Mouse (Mus musculus): ENCODE measurements around the gene Nab2. TPM values are rescaled to one million over a fixed set of nuclear protein-coding genes. Genes with fewer than 3 reads are reported as not detected.

Nab2 gene
- polyA plus RNA-seq, 1 experiment: 30.6 TPM

DNA sequence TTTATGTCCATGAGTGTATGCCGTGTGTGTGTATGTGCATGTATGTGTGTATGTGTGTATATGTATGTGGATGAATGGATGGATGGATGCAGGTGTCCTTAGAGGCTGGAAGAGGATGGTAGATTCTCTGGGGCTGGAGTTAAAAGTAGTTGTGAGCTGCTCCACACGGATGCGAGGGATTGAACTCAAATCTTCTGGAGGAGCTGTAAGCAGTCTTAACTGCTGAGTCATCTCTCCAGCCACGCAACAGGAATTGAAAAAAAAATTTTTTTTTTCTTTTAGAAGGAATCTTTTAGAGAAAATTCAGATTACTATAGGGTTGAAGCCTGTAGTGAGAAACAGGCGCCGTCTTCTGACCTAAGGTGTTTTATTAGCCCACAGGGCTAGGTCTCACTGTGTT is 14.5 kb upstream of the Nab2 start:
- no peaks in the 10 kb centered on the region for H3K4me1 ChIP-seq (ENCODE audit: control insufficient read depth, insufficient read depth, insufficient read length)
- 88% methylated on average over 6 of the region's 6 CpGs for WGBS
- TF ChIP-seq CTCF (IDR thresholded peaks at IDR 0.05; ENCODE audit: extremely low read depth, insufficient read depth, insufficient read length, insufficient replicate concordance) (no peak), POLR2A (IDR thresholded peaks at IDR 0.05; ENCODE audit: low read depth, low read length) (no peak)
- H3K27me3 ChIP-seq (ENCODE audit: control insufficient read depth, insufficient read depth, low read length): no peaks in the 10 kb centered on the region
- DNase-seq (ENCODE audit: low read depth in 1 of 2, low spot score in 2 of 2): no peak
- no peak overlapping the region for H3K27ac ChIP-seq (ENCODE audit: insufficient read depth, low read length)
- H3K4me3 ChIP-seq (ENCODE audit: extremely low read depth, insufficient read depth, insufficient read length): no peak overlapping the region
- no peaks in the 10 kb centered on the region for H3K36me3 ChIP-seq (ENCODE audit: control insufficient read depth, insufficient read depth, low read length)

DNA sequence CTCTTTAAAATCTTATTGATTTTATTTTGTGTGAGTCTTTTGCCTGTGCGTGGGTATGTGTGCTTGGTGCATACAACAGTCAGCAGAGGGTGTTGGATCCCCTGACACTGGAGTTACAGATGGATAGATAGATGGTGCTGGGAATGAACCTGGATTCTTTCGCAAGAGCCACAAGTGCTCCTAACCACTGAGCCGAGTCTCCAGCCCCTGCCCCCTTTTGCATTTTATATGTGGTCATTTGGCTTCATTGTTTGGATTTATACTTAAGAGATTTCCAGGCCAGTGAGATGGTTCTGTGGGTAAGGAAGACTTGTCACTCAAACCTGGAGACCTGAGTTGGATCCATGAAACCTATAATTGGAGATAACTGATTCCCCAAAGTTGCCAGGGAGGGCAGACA is 11.5 kb upstream of the Nab2 start:
- Histone ChIP-seq H3K4me1 (ENCODE audit: control insufficient read depth, insufficient read depth, insufficient read length) (peaks cover 4% of the 10 kb centered on the region), H3K36me3 (ENCODE audit: control insufficient read depth, insufficient read depth, low read length) (no peaks in the 10 kb centered on the region), H3K27me3 (ENCODE audit: control insufficient read depth, insufficient read depth, low read length) (no peaks in the 10 kb centered on the region), H3K4me3 (ENCODE audit: extremely low read depth, insufficient read depth, insufficient read length) (no peak overlapping the region), H3K27ac (ENCODE audit: insufficient read depth, low read length) (no peak overlapping the region)
- TF ChIP-seq CTCF (IDR thresholded peaks at IDR 0.05; ENCODE audit: extremely low read depth, insufficient read depth, insufficient read length, insufficient replicate concordance): no peak
- TF ChIP-seq POLR2A (IDR thresholded peaks at IDR 0.05; ENCODE audit: low read depth, low read length): no peak
- DNase-seq (ENCODE audit: low read depth in 1 of 2, low spot score in 2 of 2): no peak
- WGBS: 93% methylated on average over 3 of the region's 3 CpGs

DNA sequence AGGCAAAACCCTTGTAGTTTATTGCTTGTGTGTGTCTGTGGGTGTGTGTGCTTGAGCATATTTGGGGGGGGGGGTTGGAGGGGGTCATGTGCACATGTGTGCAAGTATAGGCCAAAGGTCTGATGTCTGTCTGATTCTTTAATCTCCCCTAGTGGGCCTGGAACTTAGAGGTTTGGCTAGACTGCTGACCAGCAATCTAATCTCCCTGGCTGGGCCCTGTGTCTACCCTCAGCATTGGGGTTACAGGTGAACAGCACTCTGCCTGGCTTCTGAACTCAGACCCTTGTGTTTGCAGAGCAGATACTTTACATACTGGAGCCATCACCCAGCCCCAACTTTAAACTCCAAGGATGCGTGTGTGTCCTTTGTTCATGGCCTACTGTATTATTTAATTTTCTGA is 10.8 kb upstream of the Nab2 start:
- TF ChIP-seq CTCF (IDR thresholded peaks at IDR 0.05; ENCODE audit: extremely low read depth, insufficient read depth, insufficient read length, insufficient replicate concordance): no peak
- TF ChIP-seq POLR2A (IDR thresholded peaks at IDR 0.05; ENCODE audit: low read depth, low read length): no peak
- 94% methylated on average over 1 of the region's 1 CpGs for WGBS
- DNase-seq (ENCODE audit: low read depth in 1 of 2, low spot score in 2 of 2): no peak
- Histone ChIP-seq H3K27ac (ENCODE audit: insufficient read depth, low read length) (no peak overlapping the region), H3K4me3 (ENCODE audit: extremely low read depth, insufficient read depth, insufficient read length) (no peak overlapping the region), H3K4me1 (ENCODE audit: control insufficient read depth, insufficient read depth, insufficient read length) (peaks cover 4% of the 10 kb centered on the region), H3K27me3 (ENCODE audit: control insufficient read depth, insufficient read depth, low read length) (no peaks in the 10 kb centered on the region), H3K36me3 (ENCODE audit: control insufficient read depth, insufficient read depth, low read length) (no peaks in the 10 kb centered on the region)

DNA sequence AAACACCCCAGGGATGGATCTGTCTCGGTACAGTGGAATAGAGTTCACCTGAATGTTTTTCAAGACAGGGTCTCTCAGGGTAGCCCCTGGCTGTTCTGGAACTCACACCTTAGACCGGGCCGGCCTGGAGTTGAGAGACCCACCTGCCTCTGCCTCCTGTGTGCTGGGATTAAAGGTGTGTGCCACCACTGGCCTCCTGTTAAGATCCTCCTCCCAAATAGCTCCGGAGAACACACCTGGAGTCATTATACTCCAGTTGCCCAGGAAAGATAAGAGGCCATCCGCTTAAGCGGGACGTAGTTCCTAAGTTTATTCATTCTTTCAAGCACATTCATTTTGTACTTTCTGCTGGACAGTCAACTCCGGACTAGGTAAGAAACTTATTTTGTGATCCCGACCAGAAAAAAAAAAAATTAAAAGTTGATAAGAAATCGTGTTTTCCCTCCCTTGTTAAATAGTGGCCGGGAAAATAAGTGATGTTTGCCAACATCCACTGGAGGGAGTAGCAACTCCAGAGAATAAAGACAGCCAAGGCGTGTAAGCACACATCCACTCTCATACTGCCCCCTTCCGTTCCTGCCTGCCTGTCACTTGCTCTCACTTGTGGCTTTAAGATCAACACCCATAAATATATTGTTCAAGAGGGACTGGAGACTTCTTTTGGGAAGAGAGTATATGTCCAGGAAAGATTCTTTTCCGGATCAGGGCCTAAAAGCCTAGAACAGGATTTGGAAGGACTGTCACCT is 9.4 kb upstream of the Nab2 start:
- Histone ChIP-seq H3K27me3 (ENCODE audit: control insufficient read depth, insufficient read depth, low read length) (no peaks in the 10 kb centered on the region), H3K4me3 (ENCODE audit: extremely low read depth, insufficient read depth, insufficient read length) (peak overlapping the region; percentile 83), H3K4me1 (ENCODE audit: control insufficient read depth, insufficient read depth, insufficient read length) (peaks cover 4% of the 10 kb centered on the region), H3K27ac (ENCODE audit: insufficient read depth, low read length) (no peak overlapping the region), H3K36me3 (ENCODE audit: control insufficient read depth, insufficient read depth, low read length) (no peaks in the 10 kb centered on the region)
- peak; percentile 70 to 71 for DNase-seq (ENCODE audit: low read depth in 1 of 2, low spot score in 2 of 2)
- WGBS: 6% methylated on average over 14 of the region's 14 CpGs
- no peak for TF ChIP-seq POLR2A (IDR thresholded peaks at IDR 0.05; ENCODE audit: low read depth, low read length)
- peak; percentile 86; the same call in 1 of the 2 replicates for TF ChIP-seq CTCF (IDR thresholded peaks at IDR 0.05; ENCODE audit: extremely low read depth, insufficient read depth, insufficient read length, insufficient replicate concordance)

GRCm38 (mm10) chr10:127676691-127677548 is 8.6 kb upstream of the Nab2 start:
- Histone ChIP-seq H3K4me1 (ENCODE audit: control insufficient read depth, insufficient read depth, insufficient read length) (peaks cover 4% of the 10 kb centered on the region), H3K4me3 (ENCODE audit: extremely low read depth, insufficient read depth, insufficient read length) (peak overlapping the region; percentile 83), H3K27me3 (ENCODE audit: control insufficient read depth, insufficient read depth, low read length) (no peaks in the 10 kb centered on the region), H3K27ac (ENCODE audit: insufficient read depth, low read length) (peak overlapping the region; percentile 50), H3K36me3 (ENCODE audit: control insufficient read depth, insufficient read depth, low read length) (no peaks in the 10 kb centered on the region)
- peak; percentile 88 to 98 for DNase-seq (ENCODE audit: low read depth in 1 of 2, low spot score in 2 of 2)
- under 1% methylated on average over 67 of the region's 71 CpGs for WGBS
- TF ChIP-seq POLR2A (IDR thresholded peaks at IDR 0.05; ENCODE audit: low read depth, low read length) (no peak), CTCF (IDR thresholded peaks at IDR 0.05; ENCODE audit: extremely low read depth, insufficient read depth, insufficient read length, insufficient replicate concordance) (no peak)

GRCm38 (mm10) chr10:127675859-127676398 is 7.6 kb upstream of the Nab2 start:
- Histone ChIP-seq H3K4me3 (ENCODE audit: extremely low read depth, insufficient read depth, insufficient read length) (peak overlapping the region; percentile 62), H3K27ac (ENCODE audit: insufficient read depth, low read length) (no peak overlapping the region), H3K4me1 (ENCODE audit: control insufficient read depth, insufficient read depth, insufficient read length) (peaks cover 4% of the 10 kb centered on the region), H3K27me3 (ENCODE audit: control insufficient read depth, insufficient read depth, low read length) (no peaks in the 10 kb centered on the region), H3K36me3 (ENCODE audit: control insufficient read depth, insufficient read depth, low read length) (no peaks in the 10 kb centered on the region)
- no peak for DNase-seq (ENCODE audit: low read depth in 1 of 2, low spot score in 2 of 2)
- WGBS: 45% methylated on average over 5 of the region's 5 CpGs
- TF ChIP-seq POLR2A (IDR thresholded peaks at IDR 0.05; ENCODE audit: low read depth, low read length) (no peak), CTCF (IDR thresholded peaks at IDR 0.05; ENCODE audit: extremely low read depth, insufficient read depth, insufficient read length, insufficient replicate concordance) (no peak)

Data from spleen, adult 2 months (tissue).